Mouse (Mus musculus) lung, postnatal 0 days (tissue): ENCODE results near the gene Clnk. TPM values are rescaled to one million over a fixed set of nuclear protein-coding genes. Genes with fewer than 3 reads are reported as not detected.
A peak's percentile ranks its signal among the peaks of the same experiment; 100 is the strongest.

Experiments
- ATAC-seq: fragments of 200-750 bp; cut with Nextera tagmentation; 2 replicates; pipeline ENCODE4 v1.8.0; 2017; ENCODE audit warnings: moderate library complexity
- DNase-seq: peaks from one replicate; pipeline ENCODE4 v3.0.0-alpha.2; 2016; ENCODE audit warnings: low spot score
- H3K27ac ChIP-seq: fragments of 300-500 bp; sonication (generic); 2 replicates; pipeline ENCODE4 v1.5.1; 2014; ENCODE audit warnings: antibody characterized with exemption, mild to moderate bottlenecking, low read length, mixed read lengths
- H3K27me3 ChIP-seq: fragments of 300-500 bp; sonication (generic); replicated peaks from 2 replicates; pipeline ENCODE4 v1.6.1; 2014; ENCODE audit warnings: low read length, mixed read lengths; ENCODE audit not compliant: insufficient read depth
- H3K36me3 ChIP-seq: fragments of 300-500 bp; sonication (generic); 2 replicates; pipeline ENCODE4 v1.6.1; 2014; ENCODE audit warnings: low read length, mixed read lengths; ENCODE audit not compliant: insufficient read depth
- H3K4me1 ChIP-seq: fragments of 300-500 bp; sonication (generic); 2 replicates; pipeline ENCODE4 v1.6.1; 2014; ENCODE audit warnings: antibody characterized with exemption, low read depth, low read length, mixed read lengths; ENCODE audit not compliant: insufficient read depth
- H3K4me2 ChIP-seq: fragments of 300-500 bp; sonication (generic); replicated peaks from 2 replicates; pipeline ENCODE4 v1.6.1; 2014; ENCODE audit warnings: low read depth, mild to moderate bottlenecking, low read length, moderate library complexity, mixed read lengths
- H3K4me3 ChIP-seq: fragments of 300-500 bp; sonication (generic); 2 replicates; pipeline ENCODE4 v1.5.1; 2014; ENCODE audit warnings: low read depth, low read length
- H3K9ac ChIP-seq: fragments of 300-500 bp; sonication (generic); replicated peaks from 2 replicates; pipeline ENCODE4 v1.6.1; 2014; ENCODE audit warnings: low read depth, mild to moderate bottlenecking
- H3K9me3 ChIP-seq: fragments of 300-500 bp; sonication (generic); 2 replicates; pipeline ENCODE4 v1.6.1; 2016; ENCODE audit warnings: low read length, mixed read lengths
- CTCF ChIP-seq: IDR thresholded peaks from 2 replicates; pipeline ENCODE4 v1.5.1; 2016; ENCODE audit warnings: antibody characterized with exemption, mild to moderate bottlenecking
- EP300 ChIP-seq: IDR thresholded peaks from 2 replicates; pipeline ENCODE4 v1.6.1; 2016; ENCODE audit warnings: antibody characterized with exemption, mild to moderate bottlenecking, control low read depth
- WGBS: fragments of 180-500 bp; shearing (Covaris S2); extraction: QIAGEN DNeasy Blood & Tissue Kit; methylation state at CpG from one replicate; pipeline ENCODE4 v1.1.7; 2014; 5-methylcytosine and 5-hydroxymethylcytosine counted together
- polyA plus RNA-seq: library from polyadenylated mRNA; unstranded; fragments of >200 nt; fragmentation: Nextera tagmentation; extraction: Ambion mirVana; gene quantifications from 2 replicates; pipeline ENCODE4 v1.2.1, GENCODE M21; 2015

The Clnk gene
- polyA plus RNA-seq, 1 experiment from 2014 or later = not detected

DNA sequence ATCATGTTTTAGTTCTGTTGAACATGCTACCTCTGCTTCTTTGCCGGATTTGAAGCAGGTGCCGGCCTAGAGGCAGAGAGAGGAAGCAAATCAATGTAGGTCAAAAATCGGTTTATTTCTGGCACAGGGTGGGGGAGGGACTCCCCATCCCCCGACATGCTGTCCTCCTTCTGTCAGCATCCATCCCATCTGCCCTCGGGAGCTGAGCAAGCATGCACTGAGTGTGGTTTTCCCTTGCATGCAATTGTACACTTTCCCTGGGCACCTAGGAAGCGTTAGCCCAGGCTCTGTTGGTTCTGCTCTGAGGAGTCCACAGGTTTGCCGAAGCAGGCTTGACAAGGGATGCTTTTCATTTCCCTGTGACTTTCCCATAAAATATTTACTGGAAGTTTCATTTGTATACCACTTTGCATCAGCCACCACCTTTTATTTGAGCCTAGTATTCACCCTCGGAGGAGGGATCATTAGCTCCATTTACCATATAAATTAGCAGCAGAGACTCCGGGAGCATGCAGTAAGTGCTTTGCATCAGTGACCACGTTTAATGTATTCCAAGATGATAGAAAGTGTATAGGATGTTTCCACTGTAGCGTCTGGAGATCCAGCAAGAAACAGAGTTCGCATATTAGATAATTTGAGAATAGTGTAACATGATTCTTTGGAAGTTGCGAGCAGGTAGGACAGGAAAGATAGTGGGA is 14.2 kb downstream of the Clnk start:
- Histone ChIP-seq H3K9ac (no peak overlapping the region), H3K27ac (no peak overlapping the region), H3K4me3 (no peak overlapping the region), H3K4me1 (no peaks in the 10 kb centered on the region), H3K4me2 (no peak overlapping the region), H3K27me3 (no peaks in the 10 kb centered on the region), H3K9me3 (no peaks in the 10 kb centered on the region), H3K36me3 (no peaks in the 10 kb centered on the region)
- DNase-seq (no peak), ATAC-seq (no peak)
- TF ChIP-seq CTCF = no peak
- TF ChIP-seq EP300 = no peak
- 66% methylated on average over 13 of the region's 13 CpGs for WGBS

DNA sequence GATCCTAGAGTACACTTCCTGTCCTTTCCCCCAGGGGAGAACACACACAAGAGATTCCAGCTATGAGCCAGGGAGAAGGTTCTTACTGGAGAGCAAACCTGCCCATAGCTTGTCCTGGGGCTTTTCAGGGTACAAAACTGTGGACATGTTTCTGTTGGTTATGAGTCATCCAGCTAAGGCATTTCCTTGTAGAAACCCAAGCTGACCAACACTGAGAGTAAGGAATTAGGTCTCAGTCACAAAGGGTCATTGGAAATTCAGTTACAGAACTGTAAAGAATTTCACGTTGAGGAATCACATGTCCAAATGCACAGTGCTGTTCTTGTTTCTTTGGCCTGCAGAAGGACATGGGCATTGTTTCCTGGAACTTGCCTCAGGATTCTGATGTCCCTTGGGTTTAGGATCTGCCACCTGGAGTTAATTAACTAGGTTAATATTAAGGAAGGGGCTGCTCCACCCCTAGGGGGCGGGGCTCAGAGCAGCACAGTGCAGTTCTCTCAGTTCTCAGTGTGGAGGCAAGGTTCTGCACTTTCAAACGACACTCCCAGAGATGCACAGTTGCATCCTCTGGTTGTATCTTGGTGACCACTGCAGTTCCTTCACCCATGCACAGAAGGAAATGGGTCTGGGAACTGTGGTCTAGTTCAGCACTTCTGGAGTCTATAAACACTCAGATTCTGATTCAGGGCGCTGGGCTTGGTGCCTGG is 18.4 kb downstream of the Clnk start:
- no peak overlapping the region for H3K27ac ChIP-seq
- WGBS = 52% methylated on average over 4 of the region's 4 CpGs
- no peaks in the 10 kb centered on the region for H3K9me3 ChIP-seq
- ATAC-seq = no peak
- no peak overlapping the region for H3K4me2 ChIP-seq
- TF ChIP-seq CTCF (no peak), EP300 (no peak)
- H3K36me3 ChIP-seq = no peaks in the 10 kb centered on the region
- H3K27me3 ChIP-seq = no peaks in the 10 kb centered on the region
- no peak overlapping the region for H3K4me3 ChIP-seq
- H3K9ac ChIP-seq = no peak overlapping the region
- H3K4me1 ChIP-seq = no peaks in the 10 kb centered on the region
- no peak for DNase-seq

DNA sequence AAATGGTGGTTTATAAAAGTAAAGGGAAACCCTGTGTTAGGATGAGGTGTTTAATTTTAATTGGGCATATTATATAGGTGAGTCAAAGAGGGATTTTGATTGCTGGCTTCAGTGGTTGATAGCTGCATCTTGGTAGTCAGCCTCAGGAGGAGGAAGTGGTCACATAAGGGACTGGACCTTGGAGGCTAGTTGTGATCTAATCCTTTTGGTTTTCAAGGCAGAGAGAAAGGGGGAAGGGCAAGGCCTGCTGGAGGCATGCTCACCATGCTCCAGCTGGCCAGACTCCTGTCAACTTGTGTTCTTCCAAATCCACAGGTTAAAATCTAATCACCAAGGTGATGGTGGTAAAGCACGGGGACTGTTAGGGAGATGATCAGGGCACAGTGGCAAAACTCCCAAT is 19.0 kb downstream of the Clnk start:
- Histone ChIP-seq H3K36me3 (no peaks in the 10 kb centered on the region), H3K27ac (no peak overlapping the region), H3K4me3 (no peak overlapping the region), H3K27me3 (no peaks in the 10 kb centered on the region), H3K9ac (no peak overlapping the region), H3K9me3 (no peaks in the 10 kb centered on the region), H3K4me1 (no peaks in the 10 kb centered on the region), H3K4me2 (no peak overlapping the region)
- no peak for DNase-seq
- 93% methylated on average over 1 of the region's 1 CpGs for WGBS
- TF ChIP-seq CTCF = no peak
- no peak for TF ChIP-seq EP300
- ATAC-seq = no peak

DNA sequence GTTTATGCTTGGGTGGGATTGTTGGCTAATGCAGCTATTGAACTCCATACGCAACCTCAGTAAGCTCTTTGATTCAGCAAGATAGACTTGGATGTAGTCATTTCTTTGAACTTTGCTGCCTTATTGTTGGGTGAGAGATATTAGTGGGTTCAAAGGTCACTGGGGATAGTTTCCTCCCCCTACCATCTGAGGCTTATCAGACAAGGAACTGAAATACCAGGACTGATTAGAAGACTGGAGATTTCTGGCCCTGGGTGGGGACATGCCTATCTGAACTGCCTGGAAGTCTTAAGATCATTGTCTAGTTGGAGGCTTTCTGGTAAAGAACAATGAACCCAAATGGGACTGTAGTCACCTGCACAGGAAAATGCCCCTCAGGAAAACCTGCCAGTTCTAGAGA is 26.4 kb downstream of the Clnk start:
- Histone ChIP-seq H3K4me3 (no peak overlapping the region), H3K4me1 (no peaks in the 10 kb centered on the region), H3K27me3 (no peaks in the 10 kb centered on the region), H3K9ac (no peak overlapping the region), H3K4me2 (no peak overlapping the region), H3K27ac (no peak overlapping the region), H3K9me3 (no peaks in the 10 kb centered on the region), H3K36me3 (no peaks in the 10 kb centered on the region)
- ATAC-seq (no peak), DNase-seq (no peak)
- 97% methylated on average over 1 of the region's 1 CpGs for WGBS
- TF ChIP-seq EP300 (no peak), CTCF (no peak)

DNA sequence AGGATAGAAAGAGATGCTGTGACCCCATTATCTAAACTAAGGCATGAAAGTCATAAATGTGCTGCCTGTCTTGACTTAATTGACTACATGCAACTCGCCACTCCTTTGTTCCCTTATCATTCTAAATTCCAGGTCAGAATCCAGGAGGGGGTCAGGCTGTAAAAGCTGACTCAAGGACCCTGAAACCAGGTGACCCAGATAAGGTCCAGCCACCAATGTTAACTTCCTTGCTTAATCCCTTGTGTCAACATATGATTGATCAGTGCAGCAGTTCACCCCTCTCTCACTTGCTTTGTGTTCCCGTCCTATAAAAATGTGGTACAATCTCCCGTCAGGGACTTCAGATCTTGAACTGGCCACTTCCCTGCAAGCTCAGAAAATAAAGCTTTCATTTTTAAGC is 31.1 kb downstream of the Clnk start:
- TF ChIP-seq CTCF = no peak
- no peak for TF ChIP-seq EP300
- H3K27ac ChIP-seq = no peak overlapping the region
- ATAC-seq = no peak
- H3K4me3 ChIP-seq = no peak overlapping the region
- DNase-seq = no peak
- H3K4me2 ChIP-seq = no peak overlapping the region
- H3K27me3 ChIP-seq = no peaks in the 10 kb centered on the region
- no peaks in the 10 kb centered on the region for H3K9me3 ChIP-seq
- H3K36me3 ChIP-seq = no peaks in the 10 kb centered on the region
- WGBS = 37% methylated on average over 3 of the region's 3 CpGs
- no peaks in the 10 kb centered on the region for H3K4me1 ChIP-seq
- H3K9ac ChIP-seq = no peak overlapping the region

DNA sequence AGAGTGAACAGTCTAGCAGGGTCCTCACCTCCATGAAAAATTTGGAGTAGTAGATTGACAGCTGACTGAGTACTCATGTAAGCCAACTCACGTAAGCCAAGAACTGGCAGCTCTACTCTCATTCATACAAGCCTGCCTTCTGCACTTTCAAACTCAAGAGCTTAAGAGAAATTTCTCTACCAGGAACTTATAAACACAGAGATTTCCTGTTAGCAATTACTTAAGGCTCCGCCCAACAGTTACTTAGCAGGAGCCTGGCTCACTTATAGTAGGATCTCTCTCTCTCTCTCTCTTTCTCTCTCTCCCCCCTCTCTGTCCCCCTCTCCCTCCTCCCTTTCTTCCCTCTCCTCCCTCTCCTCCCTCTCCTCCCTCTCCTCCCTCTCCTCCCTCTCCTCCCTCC is 32.3 kb downstream of the Clnk start:
- H3K36me3 ChIP-seq = no peaks in the 10 kb centered on the region
- peak; percentile 40 for DNase-seq
- no peak overlapping the region for H3K9ac ChIP-seq
- no peak overlapping the region for H3K4me2 ChIP-seq
- H3K4me1 ChIP-seq = no peaks in the 10 kb centered on the region
- ATAC-seq = no peak
- TF ChIP-seq EP300 (no peak), CTCF (no peak)
- H3K27me3 ChIP-seq = no peaks in the 10 kb centered on the region
- H3K4me3 ChIP-seq = no peak overlapping the region
- H3K9me3 ChIP-seq = no peaks in the 10 kb centered on the region
- no peak overlapping the region for H3K27ac ChIP-seq
- 43% methylated on average over 2 of the region's 2 CpGs for WGBS
